Mouse (Mus musculus) Patski (cell line): ENCODE data around the gene Timm50. TPM values are rescaled to one million over a fixed set of nuclear protein-coding genes. Genes with fewer than 3 reads are reported as not detected.

Experiments
- ATAC-seq: fragments of 100-300 bp; one replicate; pipeline ENCODE4 v1.8.0; 2021
- CTCF ChIA-PET: fragments of 350-600 bp; sonication (Branson Sonifier 250); formaldehyde crosslinking; loops from one replicate; lab custom pipeline; 2022; ENCODE audit warnings: inconsistent platforms; lab: Charles Lee
- POLR2A ChIA-PET: fragments of 350-600 bp; sonication (Branson Sonifier 250); formaldehyde crosslinking; loops from one replicate; lab custom pipeline; 2022; ENCODE audit warnings: antibody characterized with exemption, inconsistent platforms; lab: Charles Lee
- DNase-seq: peaks from one replicate; pipeline ENCODE4 v3.0.0-alpha.2; 2011; ENCODE audit warnings: low read depth, low spot score
- H3K27me3 ChIP-seq: fragments of 371-371 bp; one replicate; pipeline ENCODE4 v1.5.1; 2021
- CTCF ChIP-seq: fragments of 100-300 bp; IDR thresholded peaks from one replicate; pipeline ENCODE4 v1.5.1; 2021
- in situ Hi-C: fragments of 300-500 bp; cut with MboI; formaldehyde crosslinking; loops from 3 replicates; pipeline ENCODE4 v1.11.1; 2018; ENCODE audit warnings: low pct_unique_long_range_greater_than_20kb, mixed read lengths
- polyA plus RNA-seq: library from polyadenylated mRNA; unstranded; gene quantifications from one replicate; pipeline ENCODE4 v1.2.3, GENCODE M21; 2021

The Timm50 gene
- polyA plus RNA-seq, 1 experiment from 2014 or later, result 61.7 TPM

- in situ Hi-C loops, result no loop called here
- ATAC-seq (no peak), DNase-seq (no peak)
- ChIA-PET CTCF (no interaction called here), POLR2A (no interaction called here)
- no peaks in the 10 kb centered on the region for H3K27me3 ChIP-seq
- TF ChIP-seq CTCF, result no peak
Measured at GRCm38 (mm10) chr7:28305641-28306040, 6.2 kb downstream of the Timm50 start.

- CTCF ChIA-PET, result interaction anchor here (1.4 to 1.5 kb wide), 2 partner anchors 9 kb away, joined by 5 read pairs; no protein-coding TSS in a partner anchor
- no peaks in the 10 kb centered on the region for H3K27me3 ChIP-seq
- in situ Hi-C loops, result loop anchor here (5.0 kb wide), 1 partner anchor 155 kb away; no protein-coding TSS in a partner anchor
- DNase-seq, result no peak
- no peak for TF ChIP-seq CTCF
- POLR2A ChIA-PET, result no interaction called here
- no peak for ATAC-seq
Measured at GRCm38 (mm10) chr7:28301616-28302433, 10.0 kb downstream of the Timm50 start, which contains the start of gene Dll3. Gene Dll3 (minus strand): TSS chr7:28302238.

GRCm38 (mm10) chr7:28298837-28299625 lies 12.8 kb downstream of the Timm50 start:
- CTCF ChIA-PET, result interaction anchor here (1.0 to 2.4 kb wide), 5 partner anchors 11 to 151 kb away, joined by 3 to 10 read pairs (median 4); partner anchors contain the start of gene Supt5
- ATAC-seq, result peak; percentile 47
- POLR2A ChIA-PET, result no interaction called here
- no peaks in the 10 kb centered on the region for H3K27me3 ChIP-seq
- TF ChIP-seq CTCF, result peak; percentile 77
- in situ Hi-C loops, result no loop called here
- DNase-seq, result no peak

GRCm38 (mm10) chr7:28294481-28294880 lies 17.4 kb downstream of the Timm50 start:
- CTCF ChIA-PET, result no interaction called here
- H3K27me3 ChIP-seq, result peaks cover 17% of the 10 kb centered on the region

GRCm38 (mm10) chr7:28290638-28291590 lies 21.0 kb downstream of the Timm50 start, which contains the start of gene Selenov:
Gene Selenov (minus strand): TSS chr7:28291186.
- peaks cover 42% of the 10 kb centered on the region for H3K27me3 ChIP-seq
- POLR2A ChIA-PET, result interaction anchor here (0.6 kb wide), 1 partner anchor 13 kb away, joined by 8 read pairs; no protein-coding TSS in a partner anchor
- CTCF ChIA-PET, result interaction anchor here (1.3 kb wide), 2 partner anchors 14 kb away, joined by 3 read pairs; partner anchors contain the start of gene Eid2b
- no peak for TF ChIP-seq CTCF
- DNase-seq (no peak), ATAC-seq (no peak)
- in situ Hi-C loops, result no loop called here

More at GRCm38 (mm10) chr7:28294481-28294880, 17.4 kb downstream of the Timm50 start:
- POLR2A ChIA-PET, result no interaction called here
- ATAC-seq (peak; percentile 53), DNase-seq (no peak)
- in situ Hi-C loops, result no loop called here
- TF ChIP-seq CTCF, result no peak

- POLR2A ChIA-PET, result no interaction called here
- in situ Hi-C loops, result no loop called here
- DNase-seq (no peak), ATAC-seq (no peak)
- H3K27me3 ChIP-seq, result peaks cover 42% of the 10 kb centered on the region
- CTCF ChIA-PET, result interaction anchor here (1.3 kb wide), 1 partner anchor 14 kb away, joined by 3 read pairs; no protein-coding TSS in a partner anchor
- no peak for TF ChIP-seq CTCF
Measured at GRCm38 (mm10) chr7:28290165-28290564, 21.7 kb downstream of the Timm50 start.

- H3K27me3 ChIP-seq, result no peaks in the 10 kb centered on the region
- in situ Hi-C loops, result no loop called here
- ChIA-PET CTCF (interaction anchor here (0.7 to 1.1 kb wide), 2 partner anchors 13 to 64 kb away, joined by 3 read pairs; no protein-coding TSS in a partner anchor), POLR2A (no interaction called here)
- peak; percentile 22 for DNase-seq
- TF ChIP-seq CTCF, result no peak
- peak; percentile 57 for ATAC-seq
Measured at GRCm38 (mm10) chr7:28280630-28281029, 31.2 kb downstream of the Timm50 start.

- TF ChIP-seq CTCF, result no peak
- in situ Hi-C loops, result no loop called here
- CTCF ChIA-PET, result no interaction called here
- POLR2A ChIA-PET, result interaction anchor here (0.6 kb wide), 1 partner anchor 13 kb away, joined by 8 read pairs; no protein-coding TSS in a partner anchor
- ATAC-seq (no peak), DNase-seq (no peak)
- no peaks in the 10 kb centered on the region for H3K27me3 ChIP-seq
Measured at GRCm38 (mm10) chr7:28278279-28278652, 33.6 kb downstream of the Timm50 start.

GRCm38 (mm10) chr7:28277615-28278278 lies 34.1 kb downstream of the Timm50 start, which contains the start of gene Eid2b:
Gene Eid2b (plus strand): TSS chr7:28277739.
- POLR2A ChIA-PET, result interaction anchor here (0.6 kb wide), 1 partner anchor 14 kb away, joined by 8 read pairs; no protein-coding TSS in a partner anchor
- H3K27me3 ChIP-seq, result no peaks in the 10 kb centered on the region
- in situ Hi-C loops, result no loop called here
- TF ChIP-seq CTCF, result peak; percentile 98
- DNase-seq (peak; percentile 42), ATAC-seq (peak; percentile 44)
- CTCF ChIA-PET, result interaction anchor here (1.3 to 1.4 kb wide), 2 partner anchors 14 to 67 kb away, joined by 3 to 5 read pairs; partner anchors contain the start of gene Selenov
